Mouse (Mus musculus) hindbrain, postnatal 0 days (tissue): ENCODE measurements around the gene Ap3b1. TPM values are rescaled to one million over a fixed set of nuclear protein-coding genes. Genes with fewer than 3 reads are reported as not detected.

Experiments used
- ATAC-seq: fragments of 200-750 bp; cut with Nextera tagmentation; 2 replicates; pipeline ENCODE4 v1.8.0; 2017; ENCODE audit warnings: mild to moderate bottlenecking, moderate TSS enrichment, moderate library complexity
- DNase-seq: peaks from one replicate; pipeline ENCODE4 v3.0.0-alpha.2; 2015; ENCODE audit warnings: low spot score
- H3K27ac ChIP-seq: fragments of 300-500 bp; sonication (generic); 2 replicates; pipeline ENCODE4 v1.5.1; 2014; ENCODE audit warnings: mild to moderate bottlenecking
- H3K27me3 ChIP-seq: fragments of 300-500 bp; sonication (generic); 2 replicates; pipeline ENCODE4 v1.6.1; 2014; ENCODE audit warnings: low read length, mixed read lengths; ENCODE audit not compliant: insufficient read depth
- H3K36me3 ChIP-seq: fragments of 300-500 bp; sonication (generic); 2 replicates; pipeline ENCODE4 v1.6.1; 2014; ENCODE audit warnings: low read length, mixed read lengths; ENCODE audit not compliant: insufficient read depth
- H3K4me1 ChIP-seq: fragments of 300-500 bp; sonication (generic); 2 replicates; pipeline ENCODE4 v1.6.1; 2014; ENCODE audit warnings: antibody characterized with exemption, low read length, mixed read lengths; ENCODE audit not compliant: insufficient read depth
- H3K4me2 ChIP-seq: fragments of 300-500 bp; sonication (generic); 2 replicates; pipeline ENCODE4 v1.6.1; 2014; ENCODE audit warnings: low read depth, mild to moderate bottlenecking, low read length, moderate library complexity, mixed read lengths
- H3K4me3 ChIP-seq: fragments of 300-500 bp; sonication (generic); 2 replicates; pipeline ENCODE4 v1.5.1; 2014; ENCODE audit warnings: low read length
- H3K9ac ChIP-seq: fragments of 300-500 bp; sonication (generic); replicated peaks from 2 replicates; pipeline ENCODE4 v1.6.1; 2014; ENCODE audit warnings: mild to moderate bottlenecking, low read length, moderate library complexity, mixed read lengths
- H3K9me3 ChIP-seq: fragments of 300-500 bp; sonication (generic); 2 replicates; pipeline ENCODE4 v1.6.1; 2016; ENCODE audit warnings: low read length, mixed read lengths
- CTCF ChIP-seq: IDR thresholded peaks from 2 replicates; pipeline ENCODE4 v1.5.1; 2016; ENCODE audit warnings: antibody characterized with exemption, control low read depth, low read depth
- WGBS: fragments of 180-500 bp; shearing (Covaris S2); extraction: QIAGEN DNeasy Blood & Tissue Kit; methylation state at CpG from one replicate; pipeline ENCODE4 v1.1.7; 2014; 5-methylcytosine and 5-hydroxymethylcytosine counted together
- polyA plus RNA-seq: library from polyadenylated mRNA; unstranded; fragments of >200 nt; fragmentation: Nextera tagmentation; extraction: Ambion mirVana; gene quantifications from 2 replicates; pipeline ENCODE4 v1.2.1, GENCODE M21; 2015
- total RNA-seq: library from RNA; depleted of rRNA; stranded (reverse); fragments of >200 nt; gene quantifications from 2 replicates; pipeline ENCODE4 v1.2.3, GENCODE M21; 2014

The Ap3b1 gene
- total and polyA plus RNA-seq, 2 experiments from 2014 or later: 16.9 to 23.4 TPM

DNA sequence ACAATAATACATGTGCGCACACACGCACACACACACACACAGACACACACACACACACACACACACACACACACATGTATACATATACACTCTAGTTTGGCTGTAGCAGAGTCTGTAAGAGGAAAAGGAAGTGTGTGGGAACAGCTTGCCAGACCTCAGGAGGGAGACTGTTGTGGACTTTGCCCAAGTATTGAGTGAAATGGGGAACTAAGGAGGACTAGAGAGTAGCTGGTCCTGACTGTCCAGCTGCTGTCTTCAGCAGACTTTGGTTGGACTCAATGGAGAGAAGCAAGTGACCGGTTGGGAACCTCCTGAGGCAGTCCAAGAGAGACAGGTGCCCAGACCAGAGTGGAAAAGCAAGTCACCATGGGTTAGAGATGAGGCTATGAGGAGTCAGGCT lies 117.4 kb downstream of the Ap3b1 start:
- Histone ChIP-seq H3K4me3 (no peak overlapping the region), H3K27ac (no peak overlapping the region), H3K36me3 (peaks cover 3% of the 10 kb centered on the region; the same call in 1 of the 2 replicates), H3K9me3 (no peaks in the 10 kb centered on the region), H3K9ac (no peak overlapping the region), H3K27me3 (no peaks in the 10 kb centered on the region), H3K4me1 (no peaks in the 10 kb centered on the region), H3K4me2 (no peak overlapping the region)
- WGBS: 100% methylated on average over 3 of the region's 3 CpGs
- DNase-seq (no peak), ATAC-seq (no peak)
- no peak for TF ChIP-seq CTCF

DNA sequence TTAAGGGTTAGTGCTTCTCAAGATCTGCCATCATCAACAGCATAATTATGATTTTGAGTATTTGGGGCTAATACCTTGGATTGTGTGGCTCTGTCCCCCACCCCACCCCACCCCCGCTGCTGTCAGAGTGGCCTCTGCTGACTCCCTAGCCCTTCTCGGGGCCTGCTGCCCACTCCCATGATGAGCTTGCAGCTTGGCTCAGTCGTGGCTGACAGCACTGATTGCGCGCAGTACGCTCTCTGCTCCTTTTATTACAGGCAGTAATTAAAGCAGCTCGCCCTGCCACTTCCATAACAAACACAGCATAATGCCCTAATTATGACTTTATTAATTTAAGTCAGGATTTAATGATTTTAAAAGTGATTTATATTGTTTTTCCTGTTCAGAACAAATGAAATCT lies 121.5 kb downstream of the Ap3b1 start:
- Histone ChIP-seq H3K9me3 (0 out of 2 replicates have a peak, but pooled peaks cover 3% of the 10 kb centered on the region), H3K27me3 (no peaks in the 10 kb centered on the region), H3K4me2 (no peak overlapping the region), H3K9ac (no peak overlapping the region), H3K36me3 (peaks cover 34% of the 10 kb centered on the region), H3K4me3 (no peak overlapping the region), H3K27ac (no peak overlapping the region), H3K4me1 (no peaks in the 10 kb centered on the region)
- no peak for DNase-seq
- 70% methylated on average over 7 of the region's 7 CpGs for WGBS
- TF ChIP-seq CTCF: no peak
- no peak for ATAC-seq

- no peak overlapping the region for H3K4me2 ChIP-seq
- ATAC-seq (no peak), DNase-seq (no peak)
- no peaks in the 10 kb centered on the region for H3K9me3 ChIP-seq
- no peak overlapping the region for H3K27ac ChIP-seq
- no peaks in the 10 kb centered on the region for H3K4me1 ChIP-seq
- no peak overlapping the region for H3K9ac ChIP-seq
- TF ChIP-seq CTCF: no peak
- H3K27me3 ChIP-seq: no peaks in the 10 kb centered on the region
- 0 out of 2 replicates have a peak, but pooled peaks cover 5% of the 10 kb centered on the region for H3K36me3 ChIP-seq
- no peak overlapping the region for H3K4me3 ChIP-seq
- WGBS: 41% methylated on average over 3 of the region's 3 CpGs
These were observed 131.9 kb downstream of the Ap3b1 start for GRCm38 (mm10) chr13:94490684-94491083.

- 0 out of 2 replicates have a peak, but pooled peaks cover 4% of the 10 kb centered on the region for H3K36me3 ChIP-seq
- TF ChIP-seq CTCF: no peak
- no peak overlapping the region for H3K4me2 ChIP-seq
- ATAC-seq (no peak), DNase-seq (no peak)
- no peaks in the 10 kb centered on the region for H3K27me3 ChIP-seq
- no peak overlapping the region for H3K9ac ChIP-seq
- WGBS: 71% methylated on average over 8 of the region's 8 CpGs
- no peaks in the 10 kb centered on the region for H3K4me1 ChIP-seq
- H3K4me3 ChIP-seq: no peak overlapping the region
- no peak overlapping the region for H3K27ac ChIP-seq
- no peaks in the 10 kb centered on the region for H3K9me3 ChIP-seq
These were observed 132.4 kb downstream of the Ap3b1 start for GRCm38 (mm10) chr13:94491159-94491558.

DNA sequence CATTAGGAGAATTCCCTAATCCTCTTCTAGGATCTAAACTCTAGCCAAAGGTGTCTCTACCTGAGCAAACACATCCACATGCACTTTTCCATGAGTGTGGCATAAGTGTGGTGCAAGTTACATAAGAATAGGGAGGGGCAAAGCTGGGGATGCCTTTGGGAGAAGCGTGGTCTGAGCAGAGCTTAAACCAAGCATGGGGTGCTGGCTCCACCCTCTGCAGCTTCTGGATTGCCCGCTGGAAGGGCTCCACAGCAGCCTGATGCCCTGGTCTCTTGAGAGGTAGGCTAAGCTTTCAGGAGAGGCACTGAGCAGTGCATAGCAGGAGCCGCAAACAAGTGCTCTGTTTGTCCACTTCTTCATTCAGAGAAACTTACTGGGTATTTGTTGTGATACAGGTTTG lies 138.8 kb downstream of the Ap3b1 start:
- TF ChIP-seq CTCF: no peak
- Histone ChIP-seq H3K36me3 (no peaks in the 10 kb centered on the region), H3K27me3 (no peaks in the 10 kb centered on the region), H3K4me1 (no peaks in the 10 kb centered on the region), H3K4me3 (no peak overlapping the region), H3K9ac (no peak overlapping the region), H3K9me3 (no peaks in the 10 kb centered on the region), H3K27ac (no peak overlapping the region), H3K4me2 (no peak overlapping the region)
- ATAC-seq: no peak
- DNase-seq: no peak
- 88% methylated on average over 3 of the region's 3 CpGs for WGBS

- no peak overlapping the region for H3K4me2 ChIP-seq
- no peak overlapping the region for H3K4me3 ChIP-seq
- WGBS: 84% methylated on average over 3 of the region's 3 CpGs
- H3K27ac ChIP-seq: no peak overlapping the region
- ATAC-seq: no peak
- H3K9me3 ChIP-seq: no peaks in the 10 kb centered on the region
- no peak overlapping the region for H3K9ac ChIP-seq
- peaks cover 4% of the 10 kb centered on the region; the same call in 1 of the 2 replicates for H3K36me3 ChIP-seq
- TF ChIP-seq CTCF: no peak
- H3K4me1 ChIP-seq: no peaks in the 10 kb centered on the region
- no peaks in the 10 kb centered on the region for H3K27me3 ChIP-seq
- no peak for DNase-seq
These were observed 147.7 kb downstream of the Ap3b1 start for GRCm38 (mm10) chr13:94506411-94506810.

GRCm38 (mm10) chr13:94508344-94508743 lies 149.6 kb downstream of the Ap3b1 start:
- H3K4me3 ChIP-seq: no peak overlapping the region
- H3K36me3 ChIP-seq: peaks cover 4% of the 10 kb centered on the region; the same call in 1 of the 2 replicates
- no peak overlapping the region for H3K9ac ChIP-seq
- H3K4me1 ChIP-seq: no peaks in the 10 kb centered on the region
- no peak for TF ChIP-seq CTCF
- H3K9me3 ChIP-seq: no peaks in the 10 kb centered on the region
- ATAC-seq: no peak
- no peak overlapping the region for H3K27ac ChIP-seq
- no peak overlapping the region for H3K4me2 ChIP-seq
- 90% methylated on average over 8 of the region's 8 CpGs for WGBS
- H3K27me3 ChIP-seq: no peaks in the 10 kb centered on the region
- DNase-seq: no peak
